Mouse (Mus musculus) brown adipose tissue, adult 24 weeks (tissue): ENCODE results near the gene Il13ra2. TPM values are rescaled to one million over a fixed set of nuclear protein-coding genes. Genes with fewer than 3 reads are reported as not detected.
"Not testable (repeated sequence)": the region's sequence is repeated elsewhere in the genome, so short reads cannot be mapped to it uniquely, and the experiment has no call there.

Experiments used
- H3K27ac ChIP-seq: fragments of 200-500 bp; replicated peaks from 2 replicates; pipeline ENCODE4 v1.5.1; 2012; ENCODE audit warnings: low read depth, mild to moderate bottlenecking, low read length
- H3K4me1 ChIP-seq: fragments of 200-500 bp; 2 replicates; pipeline ENCODE4 v1.6.1; 2012; ENCODE audit warnings: low read length, mixed read lengths; ENCODE audit not compliant: control insufficient read depth, insufficient read depth, insufficient read length
- H3K4me3 ChIP-seq: fragments of 200-500 bp; 2 replicates; pipeline ENCODE4 v1.5.1; 2012; ENCODE audit warnings: low read depth, mild to moderate bottlenecking, low read length, moderate library complexity; ENCODE audit not compliant: insufficient read depth
- polyA plus RNA-seq: library from polyadenylated mRNA; stranded (reverse); fragments of >200 nt; gene quantifications from 2 replicates; pipeline ENCODE4 v1.2.4, GENCODE M21; 2012; ENCODE audit not compliant: missing spikeins, insufficient read depth, insufficient read length

Il13ra2 gene
- polyA plus RNA-seq, result not detected in 2 replicates

DNA sequence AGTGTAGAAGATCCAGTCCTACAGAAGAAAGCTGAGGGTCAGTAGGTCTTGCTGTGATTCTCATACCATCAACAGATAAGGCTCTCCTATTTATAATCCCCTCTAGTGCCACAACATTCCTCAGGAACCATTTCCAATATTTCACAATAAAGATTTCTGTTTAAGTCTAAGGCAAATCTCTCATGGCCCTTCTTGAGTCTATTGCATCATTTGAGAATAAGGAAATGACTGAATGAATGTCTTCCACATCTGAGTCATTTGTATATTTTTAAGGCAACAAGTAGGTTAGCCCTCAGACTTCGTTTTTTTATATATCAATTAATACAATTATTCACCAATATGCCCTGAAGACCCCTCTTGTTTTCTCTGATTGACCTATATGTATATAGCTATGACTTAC lies at the start of gene Il13ra2:
Il13ra2 (minus strand) TSS at position 64 of the 400 bp plus-strand sequence.
- Histone ChIP-seq H3K27ac (no peak within 1 kb of the TSS), H3K4me1 (no peaks in the 10 kb centered on the region), H3K4me3 (no peak within 1 kb of the TSS)

DNA sequence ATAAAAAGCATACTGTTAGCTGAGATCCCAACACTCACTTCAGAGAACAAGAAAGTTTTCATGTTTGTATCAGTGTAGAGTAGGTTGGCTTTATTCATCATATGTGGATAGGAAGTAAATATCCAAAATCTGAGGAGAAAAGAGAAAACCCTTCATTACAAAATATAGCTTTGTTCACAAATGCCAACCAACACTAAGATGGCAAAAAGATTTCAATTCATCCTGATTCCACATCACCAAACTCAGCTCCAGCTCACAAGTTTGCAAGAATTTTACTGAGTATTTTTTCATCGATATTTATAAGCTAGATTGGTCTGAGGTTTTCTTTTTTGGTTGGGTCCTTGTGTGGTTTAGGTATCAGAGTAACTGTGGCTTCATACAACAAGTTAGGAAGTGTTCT lies 24.6 kb upstream of the Il13ra2 start, which contains the start of gene Vmn1r239-ps:
Vmn1r239-ps (minus strand) TSS at position 101 of the 400 bp plus-strand sequence.
- H3K4me1 ChIP-seq, H3K27ac ChIP-seq, H3K4me3 ChIP-seq: not testable (repeated sequence)

DNA sequence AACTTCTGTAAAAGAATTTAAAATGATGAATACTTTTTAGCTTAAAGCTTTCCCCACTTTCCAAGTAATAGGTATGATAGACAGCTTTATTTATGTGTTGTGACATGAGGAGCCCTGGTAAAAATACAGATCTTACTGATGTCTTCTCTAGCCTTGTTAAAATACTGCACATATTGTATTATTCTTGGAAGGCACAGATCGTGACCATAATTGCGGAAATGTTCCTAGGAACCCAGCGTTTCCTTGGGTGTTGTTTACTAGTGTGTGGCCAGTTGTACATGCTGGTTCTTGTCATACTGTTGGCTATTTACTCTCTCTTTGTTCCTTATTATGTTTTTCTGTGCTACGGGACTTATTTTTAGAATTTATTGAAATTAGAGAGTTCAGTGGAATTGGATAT lies 14.4 kb upstream of the Il13ra2 start:
- Histone ChIP-seq H3K4me3 (no peak overlapping the region), H3K4me1 (no peaks in the 10 kb centered on the region), H3K27ac (no peak overlapping the region)

DNA sequence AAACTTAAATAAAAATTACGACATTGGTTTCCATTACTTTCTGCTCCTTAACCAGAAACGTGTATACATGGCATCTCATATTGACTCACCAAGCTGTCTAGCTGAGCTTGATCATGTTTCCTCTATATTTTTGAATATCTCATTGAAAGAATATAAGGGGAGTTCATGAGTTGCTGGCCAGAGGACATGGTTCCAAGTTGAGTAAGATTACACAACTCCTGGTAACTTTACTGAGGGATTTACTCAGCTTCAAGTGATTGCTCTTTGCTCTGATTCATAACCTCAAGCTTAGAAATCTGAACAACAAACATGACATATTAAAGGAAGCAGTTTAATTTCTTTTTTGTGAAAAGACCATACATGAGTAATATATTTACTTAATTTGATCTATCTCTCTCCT lies 6.4 kb upstream of the Il13ra2 start:
- H3K4me3 ChIP-seq, result no peak overlapping the region
- no peaks in the 10 kb centered on the region for H3K4me1 ChIP-seq
- no peak overlapping the region for H3K27ac ChIP-seq

DNA sequence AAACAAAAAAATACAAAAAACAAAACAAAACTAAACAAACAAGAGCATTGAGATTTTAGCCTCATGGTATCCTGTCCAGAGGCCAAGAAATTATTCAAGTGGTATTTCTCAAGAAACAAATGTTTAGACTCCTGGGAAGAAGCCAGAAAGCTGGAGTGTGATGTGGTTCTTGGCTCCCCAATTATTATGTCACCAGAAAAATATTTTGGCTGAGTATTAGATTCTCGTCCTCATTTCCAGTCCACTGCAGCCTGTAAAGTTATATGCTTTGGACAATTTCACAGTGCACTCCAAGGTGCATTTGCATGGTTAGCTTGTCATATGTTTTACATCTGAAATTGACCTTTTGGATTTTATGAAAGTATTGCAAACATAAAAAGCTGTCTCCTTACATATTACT lies 761 bp upstream of the Il13ra2 start:
- H3K27ac ChIP-seq, result no peak overlapping the region
- no peak overlapping the region for H3K4me3 ChIP-seq
- no peaks in the 10 kb centered on the region for H3K4me1 ChIP-seq

DNA sequence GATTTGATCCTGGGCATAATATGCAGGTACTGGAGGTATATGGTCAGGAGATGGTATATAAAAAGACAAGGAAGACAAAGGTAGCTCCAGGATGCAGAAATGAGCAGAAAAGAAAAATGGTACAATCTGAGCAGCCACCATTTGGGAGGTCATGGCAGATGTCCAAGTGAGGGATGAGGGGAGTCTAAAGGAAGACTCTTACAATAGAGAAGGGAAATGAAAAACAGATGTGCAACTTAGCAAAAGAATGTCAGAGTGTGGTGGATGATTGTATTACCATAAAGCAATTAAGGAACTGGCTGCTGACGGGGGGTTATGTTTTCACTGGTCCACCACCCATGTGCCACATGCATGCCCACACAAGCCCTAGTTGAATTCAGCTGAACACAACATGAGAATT lies 35.5 kb downstream of the Il13ra2 start:
- Histone ChIP-seq H3K4me3 (no peak overlapping the region), H3K27ac (no peak overlapping the region), H3K4me1 (no peaks in the 10 kb centered on the region)

DNA sequence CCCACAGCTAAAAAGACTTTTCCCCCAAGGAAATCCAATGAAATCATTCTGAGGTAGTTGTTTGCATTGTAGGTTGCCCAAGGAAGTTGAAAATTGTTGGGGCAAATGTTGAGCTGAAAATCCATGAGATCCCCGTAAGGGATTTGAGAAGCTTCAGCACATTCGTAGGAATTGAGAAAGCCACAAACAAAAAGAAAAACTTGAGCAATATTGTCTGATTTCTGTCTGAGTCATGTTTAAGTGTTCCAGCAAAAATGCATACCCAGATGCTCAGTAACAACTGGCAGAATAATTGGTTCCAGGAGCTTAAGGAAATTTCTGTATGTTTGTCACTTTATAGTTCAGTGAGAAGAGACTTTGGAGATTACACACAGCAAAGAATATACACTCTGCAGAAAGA lies 79.8 kb downstream of the Il13ra2 start:
- Histone ChIP-seq H3K4me1 (no peaks in the 10 kb centered on the region), H3K4me3 (no peak overlapping the region), H3K27ac (no peak overlapping the region)

Other genes with a start within 250 kb of the Il13ra2 start
- gene Vmn1r239-ps, start 24.5 kb upstream of the Il13ra2 start, polyA plus RNA-seq, result not detected in 2 replicates
- gene Lrch2, start 124.9 kb upstream of the Il13ra2 start, polyA plus RNA-seq, result 0.29 and 1.6 TPM in 2 replicates